Mouse (Mus musculus): ENCODE measurements around the gene Slc48a1. TPM values are rescaled to one million over a fixed set of nuclear protein-coding genes. Genes with fewer than 3 reads are reported as not detected.

Gene Slc48a1
- polyA plus RNA-seq, 1 experiment from 2014 or later, result 24.3 TPM

DNA sequence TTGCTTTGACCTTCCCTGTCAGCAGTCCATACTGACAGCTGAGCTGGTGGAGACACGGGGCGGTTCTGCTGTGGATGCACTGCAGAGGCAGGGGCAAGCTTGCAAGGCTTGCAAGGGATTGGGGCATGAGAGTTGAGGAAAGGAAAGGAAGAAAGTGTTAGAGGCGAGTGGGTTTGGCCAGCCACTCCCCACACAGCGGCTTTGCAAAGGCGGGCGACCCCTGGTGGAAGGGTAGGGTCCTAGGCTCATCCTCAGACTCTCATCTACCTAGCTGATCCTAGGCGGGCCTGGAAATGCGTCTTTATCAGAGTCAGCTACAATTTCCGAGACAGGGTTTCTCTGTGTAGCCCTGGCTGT, 4.4 kb downstream of the Slc48a1 start:
- Histone ChIP-seq H3K27me3 (replicated peaks; ENCODE audit: control insufficient read depth, insufficient read depth, low read length) (0 out of 2 replicates have a peak, but pooled peaks cover 6% of the 10 kb centered on the region), H3K9ac (ENCODE audit: low read depth, low read length) (no peak overlapping the region), H3K36me3 (ENCODE audit: control insufficient read depth, insufficient read depth) (no peaks in the 10 kb centered on the region), H3K4me3 (ENCODE audit: low read depth, low read length) (peak overlapping the region; percentile 3; the same call in 1 of the 2 replicates), H3K4me2 (replicated peaks; ENCODE audit: low read depth) (peak overlapping the region; percentile 51), H3K27ac (ENCODE audit: low read depth, low read length) (no peak overlapping the region), H3K4me1 (replicated peaks; ENCODE audit: control insufficient read depth, insufficient read depth, low read length) (no peaks in the 10 kb centered on the region), H3K9me3 (ENCODE audit: control insufficient read depth) (no peaks in the 10 kb centered on the region)
- no peak for ATAC-seq
- TF ChIP-seq CTCF (IDR thresholded peaks at IDR 0.05; ENCODE audit: low read depth), result peak; percentile 88
- WGBS, result 5% methylated on average over 9 of the region's 9 CpGs

DNA sequence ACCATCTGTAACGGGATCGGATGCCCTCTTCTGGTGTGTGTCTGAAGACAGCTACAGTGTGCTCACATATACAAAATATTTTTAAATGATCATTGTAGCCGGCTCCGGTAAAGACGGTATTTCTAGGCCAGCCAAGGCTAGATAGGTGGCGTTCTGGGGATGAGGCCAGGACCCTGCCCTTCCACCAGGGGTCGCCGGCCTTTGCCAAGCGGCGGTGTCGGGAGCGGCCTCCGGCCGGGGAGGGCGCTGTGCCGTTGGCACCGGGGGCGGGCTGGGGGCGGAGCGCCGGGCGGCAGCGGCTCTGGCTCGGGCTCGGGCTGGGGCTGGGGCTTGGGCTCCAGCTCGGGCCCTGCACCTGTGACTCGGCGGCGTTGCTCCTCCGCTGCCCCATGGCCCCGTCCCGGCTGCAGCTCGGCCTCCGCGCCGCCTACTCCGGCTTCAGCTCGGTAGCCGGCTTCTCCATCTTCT, 5.8 kb downstream of the Slc48a1 start:
- WGBS, result 2% methylated on average over 39 of the region's 39 CpGs
- H3K4me1 ChIP-seq (replicated peaks; ENCODE audit: control insufficient read depth, insufficient read depth, low read length), result no peaks in the 10 kb centered on the region
- peak overlapping the region; percentile 91 for H3K4me2 ChIP-seq (replicated peaks; ENCODE audit: low read depth)
- H3K9me3 ChIP-seq (ENCODE audit: control insufficient read depth), result no peaks in the 10 kb centered on the region
- H3K9ac ChIP-seq (ENCODE audit: low read depth, low read length), result peak overlapping the region; percentile 87
- H3K36me3 ChIP-seq (ENCODE audit: control insufficient read depth, insufficient read depth), result no peaks in the 10 kb centered on the region
- no peak overlapping the region for H3K27ac ChIP-seq (ENCODE audit: low read depth, low read length)
- H3K4me3 ChIP-seq (ENCODE audit: low read depth, low read length), result peak overlapping the region; percentile 70
- ATAC-seq, result peak; percentile 80
- peak; percentile 92 for TF ChIP-seq CTCF (IDR thresholded peaks at IDR 0.05; ENCODE audit: low read depth)
- 0 out of 2 replicates have a peak, but pooled peaks cover 6% of the 10 kb centered on the region for H3K27me3 ChIP-seq (replicated peaks; ENCODE audit: control insufficient read depth, insufficient read depth, low read length)

DNA sequence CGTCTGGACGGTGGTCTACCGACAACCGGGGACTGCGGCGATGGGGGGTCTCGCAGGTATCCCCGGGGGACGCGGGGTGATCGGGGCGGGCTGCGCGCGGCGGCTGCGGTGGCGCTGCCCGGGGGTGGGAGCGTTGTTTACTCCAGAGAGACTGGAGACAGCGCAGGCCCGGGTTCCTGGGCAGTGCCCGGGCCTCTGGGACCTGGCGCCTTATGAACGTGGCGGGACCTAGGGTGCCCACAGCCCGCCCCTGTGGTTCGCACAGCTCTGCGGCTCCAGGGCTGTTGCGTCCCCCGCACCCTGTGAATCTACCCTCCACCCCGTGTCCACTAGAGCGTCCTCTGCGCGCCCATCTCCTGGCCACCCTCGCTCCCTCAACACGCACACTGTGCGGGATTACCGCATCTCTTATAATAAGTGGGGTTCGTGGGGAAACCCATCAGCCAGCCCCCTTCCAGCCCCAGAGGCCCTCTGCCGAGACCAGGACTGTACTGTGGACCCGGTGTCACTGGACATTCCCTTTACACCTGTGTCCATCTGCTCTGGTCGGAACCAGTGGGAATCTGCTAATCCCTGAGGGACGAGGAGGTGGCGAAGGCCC, 6.3 kb downstream of the Slc48a1 start:
- Histone ChIP-seq H3K4me2 (replicated peaks; ENCODE audit: low read depth) (peak overlapping the region; percentile 91), H3K9ac (ENCODE audit: low read depth, low read length) (peak overlapping the region; percentile 87), H3K27me3 (replicated peaks; ENCODE audit: control insufficient read depth, insufficient read depth, low read length) (0 out of 2 replicates have a peak, but pooled peaks cover 6% of the 10 kb centered on the region), H3K9me3 (ENCODE audit: control insufficient read depth) (no peaks in the 10 kb centered on the region), H3K4me3 (ENCODE audit: low read depth, low read length) (peak overlapping the region; percentile 70), H3K4me1 (replicated peaks; ENCODE audit: control insufficient read depth, insufficient read depth, low read length) (no peaks in the 10 kb centered on the region), H3K36me3 (ENCODE audit: control insufficient read depth, insufficient read depth) (no peaks in the 10 kb centered on the region), H3K27ac (ENCODE audit: low read depth, low read length) (no peak overlapping the region)
- 7% methylated on average over 32 of the region's 45 CpGs for WGBS
- no peak for TF ChIP-seq CTCF (IDR thresholded peaks at IDR 0.05; ENCODE audit: low read depth)
- peak; percentile 60 for ATAC-seq

DNA sequence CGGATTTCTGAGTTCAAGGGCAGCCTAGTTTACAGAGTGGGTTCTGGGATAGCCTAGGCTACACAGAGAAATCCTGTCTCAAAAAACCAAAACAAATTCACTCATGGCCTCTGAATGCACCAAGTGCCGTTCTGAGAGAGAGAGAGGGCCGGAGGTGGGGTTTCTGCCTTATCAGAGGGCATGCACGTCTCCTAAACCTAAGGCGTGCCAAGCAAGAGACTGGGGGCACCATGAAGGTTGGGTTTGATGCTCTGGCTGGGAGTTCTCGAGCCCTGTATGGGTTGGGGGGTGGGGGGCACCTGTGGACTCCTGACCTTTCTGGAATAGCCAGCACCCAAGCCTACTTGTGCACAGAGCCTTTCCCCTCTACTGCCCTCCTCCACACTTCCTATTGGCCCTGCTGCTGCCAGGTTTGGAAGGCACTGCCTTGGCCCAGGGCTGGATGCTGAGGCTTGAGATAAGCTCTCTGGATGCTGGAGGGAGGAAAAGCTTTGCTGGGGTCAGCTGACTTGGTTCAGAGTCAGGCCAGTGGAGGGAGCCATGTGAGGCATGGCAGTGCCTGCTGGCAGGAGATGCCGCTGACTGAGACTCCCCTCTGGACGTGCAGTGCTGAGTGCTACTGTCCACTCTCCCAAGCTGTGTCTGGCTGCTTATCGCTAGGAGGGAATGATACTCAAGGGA, 7.6 kb downstream of the Slc48a1 start:
- Histone ChIP-seq H3K27me3 (replicated peaks; ENCODE audit: control insufficient read depth, insufficient read depth, low read length) (0 out of 2 replicates have a peak, but pooled peaks cover 6% of the 10 kb centered on the region), H3K9ac (ENCODE audit: low read depth, low read length) (no peak overlapping the region), H3K9me3 (ENCODE audit: control insufficient read depth) (no peaks in the 10 kb centered on the region), H3K4me2 (replicated peaks; ENCODE audit: low read depth) (no peak overlapping the region), H3K4me1 (replicated peaks; ENCODE audit: control insufficient read depth, insufficient read depth, low read length) (no peaks in the 10 kb centered on the region), H3K4me3 (ENCODE audit: low read depth, low read length) (no peak overlapping the region), H3K36me3 (ENCODE audit: control insufficient read depth, insufficient read depth) (no peaks in the 10 kb centered on the region), H3K27ac (ENCODE audit: low read depth, low read length) (no peak overlapping the region)
- TF ChIP-seq CTCF (IDR thresholded peaks at IDR 0.05; ENCODE audit: low read depth), result peak; percentile 19; the same call in 1 of the 2 replicates
- no peak for ATAC-seq
- WGBS, result 82% methylated on average over 9 of the region's 9 CpGs

DNA sequence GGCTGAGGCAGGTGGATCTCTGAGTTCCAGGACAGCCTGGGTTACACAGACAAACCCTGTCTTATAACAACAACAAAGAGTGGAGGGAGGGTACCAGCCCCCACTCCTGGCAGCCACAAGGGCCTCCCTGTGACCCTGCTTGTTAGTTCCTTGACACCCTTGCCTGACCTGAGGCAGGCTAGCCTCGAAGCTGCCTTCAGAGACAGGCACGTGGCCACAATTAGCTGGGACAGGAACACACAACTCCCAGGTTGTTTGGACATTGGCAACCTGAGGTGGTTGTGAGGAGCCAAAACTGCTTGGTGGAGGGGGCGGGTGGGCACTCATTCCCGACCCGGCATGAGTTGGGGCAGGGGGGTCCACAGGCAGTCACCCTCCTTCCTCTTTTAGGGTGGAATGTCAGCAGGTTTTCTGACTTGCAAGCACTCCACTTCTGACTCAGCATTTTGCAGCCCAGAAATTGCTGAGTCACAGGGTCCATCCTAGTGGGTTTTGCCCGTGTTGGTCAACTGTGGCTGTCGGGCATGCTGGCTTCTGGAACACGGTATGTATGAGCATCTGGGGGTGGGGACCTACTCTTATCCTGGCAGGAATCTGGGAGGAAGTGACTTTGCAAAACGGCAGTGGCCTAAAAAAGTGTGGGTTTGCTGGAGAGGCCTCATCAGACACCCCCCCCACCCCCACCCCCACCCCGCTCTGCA, 8.2 kb downstream of the Slc48a1 start:
- 69% methylated on average over 10 of the region's 10 CpGs for WGBS
- no peak overlapping the region for H3K4me3 ChIP-seq (ENCODE audit: low read depth, low read length)
- H3K36me3 ChIP-seq (ENCODE audit: control insufficient read depth, insufficient read depth), result no peaks in the 10 kb centered on the region
- H3K27ac ChIP-seq (ENCODE audit: low read depth, low read length), result no peak overlapping the region
- H3K27me3 ChIP-seq (replicated peaks; ENCODE audit: control insufficient read depth, insufficient read depth, low read length), result 0 out of 2 replicates have a peak, but pooled peaks cover 4% of the 10 kb centered on the region
- no peak for ATAC-seq
- no peak overlapping the region for H3K4me2 ChIP-seq (replicated peaks; ENCODE audit: low read depth)
- H3K9ac ChIP-seq (ENCODE audit: low read depth, low read length), result no peak overlapping the region
- TF ChIP-seq CTCF (IDR thresholded peaks at IDR 0.05; ENCODE audit: low read depth), result no peak
- H3K9me3 ChIP-seq (ENCODE audit: control insufficient read depth), result no peaks in the 10 kb centered on the region
- no peaks in the 10 kb centered on the region for H3K4me1 ChIP-seq (replicated peaks; ENCODE audit: control insufficient read depth, insufficient read depth, low read length)

DNA sequence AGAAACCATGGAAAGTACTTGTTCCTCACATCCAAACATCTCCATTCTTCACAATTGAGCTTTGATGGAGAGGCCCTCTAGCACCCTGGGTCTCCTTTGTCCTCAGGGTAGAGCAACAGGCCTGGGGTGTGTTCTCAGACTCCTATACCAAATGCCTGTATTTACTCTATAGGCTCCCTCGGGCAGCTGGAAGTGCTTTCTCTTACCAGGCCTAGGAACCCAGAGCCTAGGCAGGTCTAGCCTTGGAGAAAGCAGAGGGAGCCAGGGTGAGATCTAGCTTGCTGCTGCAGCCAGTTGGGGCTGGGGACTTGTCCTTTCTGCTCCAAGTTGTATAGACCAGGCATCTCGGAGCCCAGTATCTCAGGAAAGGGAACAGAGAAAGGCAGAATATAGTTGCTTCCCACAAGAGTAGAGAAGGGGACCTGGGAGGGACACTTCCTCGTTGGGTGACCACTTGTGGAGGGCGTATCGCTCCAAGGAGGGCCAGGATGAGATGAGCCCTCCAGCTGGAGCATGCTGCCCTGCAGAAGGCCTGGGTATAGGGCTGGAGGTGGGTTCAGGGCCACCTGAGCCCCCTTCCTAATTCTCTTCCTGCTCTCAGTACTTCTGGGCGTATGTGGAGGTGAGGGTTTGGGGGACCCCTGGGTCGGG, 9.0 kb downstream of the Slc48a1 start:
- H3K4me2 ChIP-seq (replicated peaks; ENCODE audit: low read depth), result no peak overlapping the region
- WGBS, result 75% methylated on average over 7 of the region's 7 CpGs
- H3K36me3 ChIP-seq (ENCODE audit: control insufficient read depth, insufficient read depth), result no peaks in the 10 kb centered on the region
- H3K27me3 ChIP-seq (replicated peaks; ENCODE audit: control insufficient read depth, insufficient read depth, low read length), result no peaks in the 10 kb centered on the region
- H3K4me1 ChIP-seq (replicated peaks; ENCODE audit: control insufficient read depth, insufficient read depth, low read length), result no peaks in the 10 kb centered on the region
- no peak for TF ChIP-seq CTCF (IDR thresholded peaks at IDR 0.05; ENCODE audit: low read depth)
- H3K4me3 ChIP-seq (ENCODE audit: low read depth, low read length), result no peak overlapping the region
- H3K9me3 ChIP-seq (ENCODE audit: control insufficient read depth), result no peaks in the 10 kb centered on the region
- no peak for ATAC-seq
- no peak overlapping the region for H3K27ac ChIP-seq (ENCODE audit: low read depth, low read length)
- H3K9ac ChIP-seq (ENCODE audit: low read depth, low read length), result no peak overlapping the region

Data from intestine, postnatal 0 days (tissue).